Mouse (Mus musculus): ENCODE measurements around the gene Spata31d1a. TPM values are rescaled to one million over a fixed set of nuclear protein-coding genes. Genes with fewer than 3 reads are reported as not detected.
"Not testable (repeated sequence)": the region's sequence is repeated elsewhere in the genome, so short reads cannot be mapped to it uniquely, and the experiment has no call there.

Spata31d1a gene
- polyA plus RNA-seq, 1 experiment from 2014 or later: 0.12 TPM

DNA sequence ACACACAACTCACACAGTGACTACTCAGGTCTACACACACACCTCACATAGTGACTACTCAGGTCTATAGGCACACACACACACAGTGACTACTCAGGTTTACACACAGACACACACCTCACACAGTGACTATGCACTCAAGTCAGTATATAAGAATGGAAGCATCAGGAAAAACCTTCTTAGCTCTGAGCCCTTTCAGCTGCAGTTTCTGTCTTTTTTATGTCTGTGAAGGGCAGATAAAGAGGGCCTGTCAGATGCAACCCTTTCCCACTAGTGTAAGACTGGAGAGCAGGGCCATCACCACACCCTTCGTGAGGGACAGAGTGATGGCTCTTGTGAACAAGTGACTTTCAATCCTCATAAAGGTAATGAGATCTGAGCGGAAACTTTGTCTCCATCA, 28.3 kb upstream of the Spata31d1a start:
- Histone ChIP-seq H3K4me2 (ENCODE audit: low read depth, low read length) (peak overlapping the region; percentile 53), H3K27me3 (ENCODE audit: control insufficient read depth, insufficient read depth, low read depth, low read length) (no peaks in the 10 kb centered on the region), H3K4me1 (ENCODE audit: control insufficient read depth, low read depth, low read length) (peaks cover 59% of the 10 kb centered on the region), H3K36me3 (ENCODE audit: control insufficient read depth, insufficient read depth) (no peaks in the 10 kb centered on the region), H3K27ac (ENCODE audit: low read length) (peak overlapping the region; percentile 92), H3K9me3 (replicated peaks; ENCODE audit: control insufficient read depth, low read length) (no peaks in the 10 kb centered on the region), H3K4me3 (ENCODE audit: low read depth, low read length) (peak overlapping the region; percentile 30), H3K9ac (ENCODE audit: low read depth, low read length) (peak overlapping the region; percentile 47)
- WGBS (ENCODE audit: insufficient replicate concordance): 25% methylated on average over 2 of the region's 2 CpGs
- ATAC-seq (ENCODE audit: low read depth): peak; percentile 86

GRCm38 (mm10) chr13:59735190-59735589, 25.1 kb upstream of the Spata31d1a start:
- Histone ChIP-seq H3K36me3 (ENCODE audit: control insufficient read depth, insufficient read depth) (no peaks in the 10 kb centered on the region), H3K4me1 (ENCODE audit: control insufficient read depth, low read depth, low read length) (peaks cover 60% of the 10 kb centered on the region), H3K9me3 (replicated peaks; ENCODE audit: control insufficient read depth, low read length) (no peaks in the 10 kb centered on the region), H3K4me2 (ENCODE audit: low read depth, low read length) (no peak overlapping the region), H3K4me3 (ENCODE audit: low read depth, low read length) (no peak overlapping the region), H3K27ac (ENCODE audit: low read length) (peak overlapping the region; percentile 54), H3K9ac (ENCODE audit: low read depth, low read length) (no peak overlapping the region), H3K27me3 (ENCODE audit: control insufficient read depth, insufficient read depth, low read depth, low read length) (no peaks in the 10 kb centered on the region)
- 23% methylated on average over 3 of the region's 3 CpGs for WGBS (ENCODE audit: insufficient replicate concordance)
- peak; percentile 12; the same call in 1 of the 2 replicates for ATAC-seq (ENCODE audit: low read depth)

- peaks cover 51% of the 10 kb centered on the region for H3K4me1 ChIP-seq (ENCODE audit: control insufficient read depth, low read depth, low read length)
- H3K27me3 ChIP-seq (ENCODE audit: control insufficient read depth, insufficient read depth, low read depth, low read length); H3K9me3 ChIP-seq (replicated peaks; ENCODE audit: control insufficient read depth, low read length); H3K36me3 ChIP-seq (ENCODE audit: control insufficient read depth, insufficient read depth); H3K9ac ChIP-seq (ENCODE audit: low read depth, low read length); ATAC-seq (ENCODE audit: low read depth); H3K4me3 ChIP-seq (ENCODE audit: low read depth, low read length): not testable (repeated sequence)
- H3K4me2 ChIP-seq (ENCODE audit: low read depth, low read length): peak overlapping the region; percentile 35
- H3K27ac ChIP-seq (ENCODE audit: low read length): peak overlapping the region; percentile 37; the same call in 1 of the 2 replicates
- WGBS (ENCODE audit: insufficient replicate concordance): 10% methylated on average over 6 of the region's 6 CpGs
These were observed 24.2 kb upstream of the Spata31d1a start for GRCm38 (mm10) chr13:59734347-59734746.

GRCm38 (mm10) chr13:59733936-59734335, 23.8 kb upstream of the Spata31d1a start:
- H3K27ac ChIP-seq (ENCODE audit: low read length): 0 out of 2 replicates have a peak overlapping the region, but pooled peaks have one; percentile 37
- peaks cover 47% of the 10 kb centered on the region for H3K4me1 ChIP-seq (ENCODE audit: control insufficient read depth, low read depth, low read length)
- no peaks in the 10 kb centered on the region for H3K36me3 ChIP-seq (ENCODE audit: control insufficient read depth, insufficient read depth)
- no peak overlapping the region for H3K4me3 ChIP-seq (ENCODE audit: low read depth, low read length)
- peak overlapping the region; percentile 35 for H3K4me2 ChIP-seq (ENCODE audit: low read depth, low read length)
- no peaks in the 10 kb centered on the region for H3K9me3 ChIP-seq (replicated peaks; ENCODE audit: control insufficient read depth, low read length)
- H3K27me3 ChIP-seq (ENCODE audit: control insufficient read depth, insufficient read depth, low read depth, low read length): no peaks in the 10 kb centered on the region
- WGBS (ENCODE audit: insufficient replicate concordance): 58% methylated on average over 2 of the region's 4 CpGs
- H3K9ac ChIP-seq (ENCODE audit: low read depth, low read length): no peak overlapping the region
- ATAC-seq (ENCODE audit: low read depth): no peak

- Histone ChIP-seq H3K27ac (ENCODE audit: low read length) (no peak within 1 kb of the TSS), H3K27me3 (ENCODE audit: control insufficient read depth, insufficient read depth, low read depth, low read length) (peaks cover 6% of the 10 kb centered on the region; the same call in 1 of the 2 replicates), H3K4me2 (ENCODE audit: low read depth, low read length) (no peak within 1 kb of the TSS), H3K4me1 (ENCODE audit: control insufficient read depth, low read depth, low read length) (peaks cover 38% of the 10 kb centered on the region), H3K9me3 (replicated peaks; ENCODE audit: control insufficient read depth, low read length) (no peaks in the 10 kb centered on the region), H3K36me3 (ENCODE audit: control insufficient read depth, insufficient read depth) (no peaks in the 10 kb centered on the region), H3K4me3 (ENCODE audit: low read depth, low read length) (no peak within 1 kb of the TSS), H3K9ac (ENCODE audit: low read depth, low read length) (no peak within 1 kb of the TSS)
- 33% methylated on average over 7 of the region's 7 CpGs for WGBS (ENCODE audit: insufficient replicate concordance)
- ATAC-seq (ENCODE audit: low read depth): no peak
These were observed 21.5 kb upstream of the Spata31d1a start, which contains the start of gene Spata31d1d for GRCm38 (mm10) chr13:59731652-59732051. Spata31d1d (minus strand) TSS chr13:59731752.

- H3K4me2 ChIP-seq (ENCODE audit: low read depth, low read length): no peak overlapping the region
- H3K9ac ChIP-seq (ENCODE audit: low read depth, low read length): 0 out of 2 replicates have a peak overlapping the region, but pooled peaks have one; percentile 25
- H3K4me1 ChIP-seq (ENCODE audit: control insufficient read depth, low read depth, low read length): peaks cover 15% of the 10 kb centered on the region
- WGBS (ENCODE audit: insufficient replicate concordance): 17% methylated on average over 7 of the region's 7 CpGs
- H3K4me3 ChIP-seq (ENCODE audit: low read depth, low read length): no peak overlapping the region
- ATAC-seq (ENCODE audit: low read depth): peak; percentile 83
- H3K27ac ChIP-seq (ENCODE audit: low read length): no peak overlapping the region
- H3K9me3 ChIP-seq (replicated peaks; ENCODE audit: control insufficient read depth, low read length): no peaks in the 10 kb centered on the region
- peaks cover 14% of the 10 kb centered on the region; the same call in 1 of the 2 replicates for H3K27me3 ChIP-seq (ENCODE audit: control insufficient read depth, insufficient read depth, low read depth, low read length)
- no peaks in the 10 kb centered on the region for H3K36me3 ChIP-seq (ENCODE audit: control insufficient read depth, insufficient read depth)
These were observed 18.4 kb upstream of the Spata31d1a start for GRCm38 (mm10) chr13:59728378-59729093.

DNA sequence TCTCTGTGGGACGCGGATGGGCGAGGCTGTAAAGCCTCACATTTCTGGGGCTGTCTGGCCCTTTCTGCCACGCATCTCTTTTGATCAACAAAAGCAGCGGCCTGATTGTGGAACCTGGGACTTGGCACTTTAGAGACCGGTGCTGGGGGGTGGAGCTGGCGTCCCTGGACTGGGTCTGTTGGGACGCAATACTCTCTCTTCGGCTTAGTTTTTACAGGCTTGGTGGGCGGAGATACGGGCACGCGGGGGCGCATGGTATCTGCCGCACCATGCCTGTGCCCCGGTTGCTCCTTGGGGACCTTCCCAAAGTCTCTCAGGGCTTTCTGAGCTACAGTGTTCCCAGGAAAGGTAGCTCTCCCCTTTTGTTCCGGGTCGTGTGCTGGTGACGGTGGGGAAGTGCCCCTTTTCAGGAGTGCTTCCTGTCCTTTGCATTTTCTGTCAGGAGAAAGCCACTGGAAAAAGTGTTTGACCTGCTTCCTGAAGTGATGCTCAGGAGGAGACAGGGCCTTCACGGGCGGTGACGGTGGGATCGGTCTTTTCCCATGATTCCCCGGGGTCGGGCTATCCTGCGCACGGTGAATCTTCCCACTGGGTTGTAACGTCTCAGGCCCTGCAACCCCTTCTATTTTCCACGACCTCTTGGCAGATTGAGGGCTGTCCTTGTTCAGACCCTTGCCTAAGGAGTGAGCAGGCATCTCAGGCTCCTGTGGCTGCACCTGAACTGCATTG, 16.2 kb upstream of the Spata31d1a start:
- no peak overlapping the region for H3K4me3 ChIP-seq (ENCODE audit: low read depth, low read length)
- H3K9me3 ChIP-seq (replicated peaks; ENCODE audit: control insufficient read depth, low read length): no peaks in the 10 kb centered on the region
- no peak for ATAC-seq (ENCODE audit: low read depth)
- H3K27ac ChIP-seq (ENCODE audit: low read length): no peak overlapping the region
- H3K4me2 ChIP-seq (ENCODE audit: low read depth, low read length): peak overlapping the region; percentile 13
- WGBS (ENCODE audit: insufficient replicate concordance): 34% methylated on average over 29 of the region's 29 CpGs
- no peaks in the 10 kb centered on the region for H3K36me3 ChIP-seq (ENCODE audit: control insufficient read depth, insufficient read depth)
- peaks cover 14% of the 10 kb centered on the region; the same call in 1 of the 2 replicates for H3K27me3 ChIP-seq (ENCODE audit: control insufficient read depth, insufficient read depth, low read depth, low read length)
- peaks cover 14% of the 10 kb centered on the region for H3K4me1 ChIP-seq (ENCODE audit: control insufficient read depth, low read depth, low read length)
- H3K9ac ChIP-seq (ENCODE audit: low read depth, low read length): no peak overlapping the region

- Histone ChIP-seq H3K4me1 (ENCODE audit: control insufficient read depth, low read depth, low read length) (peaks cover 12% of the 10 kb centered on the region), H3K27me3 (ENCODE audit: control insufficient read depth, insufficient read depth, low read depth, low read length) (peaks cover 12% of the 10 kb centered on the region; the same call in 1 of the 2 replicates)
- peak; percentile 39; the same call in 1 of the 2 replicates for ATAC-seq (ENCODE audit: low read depth)
- H3K4me3 ChIP-seq (ENCODE audit: low read depth, low read length); H3K9me3 ChIP-seq (replicated peaks; ENCODE audit: control insufficient read depth, low read length); H3K9ac ChIP-seq (ENCODE audit: low read depth, low read length); H3K36me3 ChIP-seq (ENCODE audit: control insufficient read depth, insufficient read depth); H3K4me2 ChIP-seq (ENCODE audit: low read depth, low read length); H3K27ac ChIP-seq (ENCODE audit: low read length): not testable (repeated sequence)
- 42% methylated on average over 1 of the region's 1 CpGs for WGBS (ENCODE audit: insufficient replicate concordance)
These were observed 12.0 kb upstream of the Spata31d1a start for GRCm38 (mm10) chr13:59722089-59722488.

DNA sequence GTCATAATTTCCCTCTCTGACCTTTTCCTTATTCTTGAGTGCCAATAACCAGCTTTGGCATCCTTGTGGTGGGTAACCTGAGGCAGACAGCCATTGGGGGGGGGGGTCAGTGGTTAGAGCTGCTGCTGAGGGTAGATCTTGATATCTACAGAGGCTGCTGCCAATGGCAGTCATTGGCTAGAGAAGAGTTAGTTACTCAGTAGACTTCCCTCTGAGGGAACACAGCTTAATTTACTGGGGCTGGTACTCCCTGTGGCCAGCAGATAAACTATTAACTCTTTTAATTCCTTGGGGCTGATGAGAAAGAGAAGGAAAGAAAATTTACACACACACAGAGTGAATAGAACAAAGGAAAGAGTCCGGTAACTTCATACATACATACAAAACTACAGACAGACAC, 9.3 kb upstream of the Spata31d1a start:
- H3K9ac ChIP-seq (ENCODE audit: low read depth, low read length): no peak overlapping the region
- H3K4me3 ChIP-seq (ENCODE audit: low read depth, low read length): no peak overlapping the region
- no peak overlapping the region for H3K27ac ChIP-seq (ENCODE audit: low read length)
- peak; percentile 69 for ATAC-seq (ENCODE audit: low read depth)
- H3K9me3 ChIP-seq (replicated peaks; ENCODE audit: control insufficient read depth, low read length): no peaks in the 10 kb centered on the region
- H3K4me2 ChIP-seq (ENCODE audit: low read depth, low read length): no peak overlapping the region
- WGBS (ENCODE audit: insufficient replicate concordance): 69% methylated on average over 1 of the region's 1 CpGs
- no peaks in the 10 kb centered on the region for H3K27me3 ChIP-seq (ENCODE audit: control insufficient read depth, insufficient read depth, low read depth, low read length)
- no peaks in the 10 kb centered on the region for H3K36me3 ChIP-seq (ENCODE audit: control insufficient read depth, insufficient read depth)
- peaks cover 12% of the 10 kb centered on the region for H3K4me1 ChIP-seq (ENCODE audit: control insufficient read depth, low read depth, low read length)
